Mouse (Mus musculus): ENCODE results near the gene Steap2. TPM values are rescaled to one million over a fixed set of nuclear protein-coding genes. Genes with fewer than 3 reads are reported as not detected.
"Not testable (repeated sequence)": the region's sequence is repeated elsewhere in the genome, so short reads cannot be mapped to it uniquely, and the experiment has no call there.

Gene Steap2
- polyA plus RNA-seq, 1 experiment from 2014 or later, result 187 TPM

DNA sequence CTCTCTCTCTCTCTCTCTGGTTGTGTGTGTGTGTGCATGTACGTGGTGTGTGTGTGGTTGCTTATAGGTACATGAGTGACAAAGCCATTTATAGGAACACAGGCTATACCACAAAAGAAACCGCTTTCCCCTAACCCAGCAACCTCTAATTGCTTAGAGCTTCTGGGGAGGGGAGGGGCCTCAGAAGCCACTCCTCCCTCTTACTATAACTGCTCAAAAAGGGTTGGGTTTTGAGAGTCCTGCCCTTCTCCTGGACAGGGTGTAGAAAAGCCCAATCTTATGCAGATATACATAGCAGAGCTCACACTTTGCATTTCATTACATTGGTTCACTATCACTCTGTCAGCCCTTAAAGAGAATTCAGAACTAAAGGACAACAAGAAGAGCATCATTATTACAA lies 6.0 kb upstream of the Steap2 start:
- ChIA-PET POLR2A (no interaction called here), CTCF (interaction anchor here (1.8 to 2.4 kb wide), 2 partner anchors 11 to 16 kb away, joined by 7 read pairs; no protein-coding TSS in a partner anchor)
- ATAC-seq (no peak), DNase-seq (ENCODE audit: low read depth, low spot score) (no peak)
- no peaks in the 10 kb centered on the region for H3K27me3 ChIP-seq
- TF ChIP-seq CTCF (IDR thresholded peaks at IDR 0.05), result no peak
- in situ Hi-C loops (cut with MboI; ENCODE audit: low pct_unique_long_range_greater_than_20kb), result no loop called here

- ATAC-seq (no peak), DNase-seq (ENCODE audit: low read depth, low spot score) (no peak)
- in situ Hi-C loops (cut with MboI; ENCODE audit: low pct_unique_long_range_greater_than_20kb), result no loop called here
- POLR2A ChIA-PET, result no interaction called here
- no peak for TF ChIP-seq CTCF (IDR thresholded peaks at IDR 0.05)
- CTCF ChIA-PET, result interaction anchor here (1.6 to 2.4 kb wide), 4 partner anchors 9 to 18 kb away, joined by 3 to 7 read pairs (median 7); no protein-coding TSS in a partner anchor
- no peaks in the 10 kb centered on the region for H3K27me3 ChIP-seq
Measured at GRCm38 (mm10) chr5:5698830-5699229, 4.5 kb upstream of the Steap2 start.

DNA sequence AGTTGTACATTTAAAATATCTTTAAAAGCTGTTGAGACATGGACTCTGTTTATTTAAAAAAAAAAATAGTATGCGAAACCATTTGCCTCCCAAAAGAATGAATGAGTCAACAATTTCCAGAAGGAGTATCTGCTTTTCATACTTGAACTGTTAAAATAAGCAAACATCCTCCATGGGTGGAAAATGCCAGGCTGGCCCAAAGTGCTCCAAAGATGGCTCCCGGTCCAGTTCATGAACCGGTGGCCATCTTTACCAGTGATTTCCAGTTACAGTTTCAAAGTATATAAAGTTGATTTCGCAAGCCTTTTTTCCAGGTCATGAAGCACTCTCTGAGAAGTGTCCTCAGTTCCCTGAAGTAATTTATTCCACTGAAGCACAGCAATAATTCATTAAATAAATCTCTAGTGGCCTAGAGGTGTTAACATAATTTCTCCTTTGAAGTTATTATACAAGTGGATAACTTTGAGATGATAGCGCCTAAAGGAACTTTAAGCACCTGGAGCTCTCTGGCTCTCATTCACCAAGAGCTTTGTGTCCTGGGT lies 1.1 kb upstream of the Steap2 start:
- POLR2A ChIA-PET, result interaction anchor here (0.7 to 4.0 kb wide), 6 partner anchors 10 to 54 kb away, joined by 3 to 22 read pairs (median 4); partner anchors contain the start of gene Steap1
- in situ Hi-C loops (cut with MboI; ENCODE audit: low pct_unique_long_range_greater_than_20kb), result no loop called here
- CTCF ChIA-PET, result interaction anchor here (0.7 to 2.4 kb wide), 7 partner anchors 9 to 36 kb away, joined by 3 to 9 read pairs (median 3); no protein-coding TSS in a partner anchor
- TF ChIP-seq CTCF (IDR thresholded peaks at IDR 0.05), result no peak
- ATAC-seq (peak; percentile 8), DNase-seq (ENCODE audit: low read depth, low spot score) (peak; percentile 24)
- H3K27me3 ChIP-seq, result no peaks in the 10 kb centered on the region

DNA sequence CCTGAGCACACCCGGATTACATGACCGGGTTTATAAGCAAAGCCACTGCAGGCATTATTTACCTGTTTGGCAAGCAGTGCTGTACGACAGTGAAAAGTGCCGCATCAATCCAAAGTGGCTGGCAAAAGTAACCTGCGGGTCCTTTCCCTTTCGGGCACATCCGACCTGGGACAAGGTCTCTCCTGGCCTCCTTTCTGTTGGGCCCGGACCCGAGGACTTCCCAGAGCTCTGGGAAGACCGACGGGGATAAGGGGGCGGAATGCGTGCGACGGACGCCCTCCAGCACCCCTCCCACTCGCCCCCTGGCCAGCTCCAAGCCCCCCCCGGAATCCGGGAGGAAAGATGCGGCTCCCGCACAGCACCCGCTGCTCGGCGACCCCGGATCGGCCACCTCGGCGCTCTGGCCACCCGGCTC lies 830 bp downstream of the Steap2 start:
- DNase-seq (ENCODE audit: low read depth, low spot score) (no peak), ATAC-seq (peak; percentile 14)
- CTCF ChIA-PET, result interaction anchor here (0.8 to 11.2 kb wide), 5 partner anchors 13 to 56 kb away, joined by 3 to 65 read pairs (median 4); partner anchors contain the start of gene Steap1
- POLR2A ChIA-PET, result interaction anchor here (0.7 to 4.0 kb wide), 5 partner anchors 11 to 56 kb away, joined by 3 to 22 read pairs (median 3); partner anchors contain the start of gene Steap1
- no peak for TF ChIP-seq CTCF (IDR thresholded peaks at IDR 0.05)
- no peaks in the 10 kb centered on the region for H3K27me3 ChIP-seq
- in situ Hi-C loops (cut with MboI; ENCODE audit: low pct_unique_long_range_greater_than_20kb), result loop anchor here (5.0 kb wide), 1 partner anchor 181 kb away; the partner anchor contains the start of gene Cldn12

DNA sequence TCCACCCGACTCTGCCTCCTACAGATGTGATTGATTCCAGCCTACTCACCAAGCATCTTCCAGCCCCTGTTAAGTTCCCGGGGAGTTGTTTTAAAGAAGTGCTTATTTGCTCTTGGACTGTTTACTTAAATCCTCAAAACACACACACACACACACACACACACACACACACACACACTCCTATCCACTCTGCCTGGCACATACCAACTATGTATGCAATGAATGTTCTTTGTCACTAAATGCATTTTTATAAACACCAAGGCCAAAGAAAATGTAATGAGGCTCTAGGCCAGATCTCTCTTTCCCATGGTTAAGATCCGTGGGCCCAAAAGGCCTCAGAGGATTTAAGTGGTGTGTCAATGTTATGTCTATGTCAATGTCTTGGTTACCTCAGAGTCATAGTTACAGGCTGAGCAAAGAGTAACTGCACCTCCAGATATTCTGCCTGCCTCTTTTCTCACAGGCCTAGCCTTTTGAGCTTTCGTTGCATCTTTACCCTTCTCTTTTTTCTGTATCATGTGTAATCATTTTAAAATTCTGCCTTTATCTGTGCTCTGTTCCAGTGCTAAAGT lies 2.1 kb downstream of the Steap2 start:
- H3K27me3 ChIP-seq, result no peaks in the 10 kb centered on the region
- ChIA-PET POLR2A (interaction anchor here (0.6 to 4.0 kb wide), 4 partner anchors 50 to 1667 kb away, joined by 3 to 22 read pairs (median 3); partner anchors contain the start of gene Steap1), CTCF (interaction anchor here (0.8 to 11.2 kb wide), 3 partner anchors 38 to 57 kb away, joined by 3 to 65 read pairs (median 4); partner anchors contain the start of gene Steap1)
- DNase-seq (ENCODE audit: low read depth, low spot score) (no peak), ATAC-seq (no peak)
- no peak for TF ChIP-seq CTCF (IDR thresholded peaks at IDR 0.05)
- in situ Hi-C loops (cut with MboI; ENCODE audit: low pct_unique_long_range_greater_than_20kb), result loop anchor here (5.0 kb wide), 1 partner anchor 180 kb away; the partner anchor contains the start of gene Cldn12

DNA sequence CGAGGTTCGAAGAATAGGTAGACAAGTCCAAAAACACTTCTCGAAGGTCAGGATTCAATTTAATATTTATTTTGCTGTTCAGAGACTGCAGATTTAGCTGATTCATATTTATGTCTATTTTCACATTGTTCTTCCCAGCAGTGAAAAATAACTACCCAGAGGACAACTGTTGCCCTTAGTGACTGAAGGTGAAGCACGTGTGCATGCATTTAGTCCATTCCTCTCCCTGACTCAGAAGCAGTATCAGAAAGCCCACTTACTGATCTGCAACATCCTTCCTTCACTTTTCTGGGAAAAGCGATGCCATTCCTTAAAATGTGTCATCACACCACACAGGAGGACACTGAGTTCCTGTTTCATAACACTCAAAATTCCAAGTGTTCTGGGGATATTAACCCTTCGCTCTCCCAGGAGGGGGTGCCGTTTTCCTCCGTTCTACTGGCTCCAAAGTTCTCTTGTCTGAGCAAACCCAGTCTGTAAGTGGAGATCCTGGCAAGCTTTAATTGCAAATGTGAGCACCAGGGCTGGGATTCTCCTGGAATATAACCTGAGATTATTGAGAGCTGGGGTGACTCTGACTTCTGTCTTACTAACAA lies 5.3 kb downstream of the Steap2 start:
- no peak for DNase-seq (ENCODE audit: low read depth, low spot score)
- CTCF ChIA-PET, result interaction anchor here (0.9 to 11.2 kb wide), 9 partner anchors 9 to 194 kb away, joined by 3 to 65 read pairs (median 4); partner anchors contain the start of gene Steap1
- no peak for TF ChIP-seq CTCF (IDR thresholded peaks at IDR 0.05)
- POLR2A ChIA-PET, result interaction anchor here (0.9 to 1.9 kb wide), 4 partner anchors 16 to 60 kb away, joined by 3 to 8 read pairs (median 8); partner anchors contain the start of gene Steap1
- no peaks in the 10 kb centered on the region for H3K27me3 ChIP-seq
- no peak for ATAC-seq
- in situ Hi-C loops (cut with MboI; ENCODE audit: low pct_unique_long_range_greater_than_20kb), result no loop called here

GRCm38 (mm10) chr5:5688228-5688627 lies 6.2 kb downstream of the Steap2 start:
- in situ Hi-C loops (cut with MboI; ENCODE audit: low pct_unique_long_range_greater_than_20kb), result no loop called here

DNA sequence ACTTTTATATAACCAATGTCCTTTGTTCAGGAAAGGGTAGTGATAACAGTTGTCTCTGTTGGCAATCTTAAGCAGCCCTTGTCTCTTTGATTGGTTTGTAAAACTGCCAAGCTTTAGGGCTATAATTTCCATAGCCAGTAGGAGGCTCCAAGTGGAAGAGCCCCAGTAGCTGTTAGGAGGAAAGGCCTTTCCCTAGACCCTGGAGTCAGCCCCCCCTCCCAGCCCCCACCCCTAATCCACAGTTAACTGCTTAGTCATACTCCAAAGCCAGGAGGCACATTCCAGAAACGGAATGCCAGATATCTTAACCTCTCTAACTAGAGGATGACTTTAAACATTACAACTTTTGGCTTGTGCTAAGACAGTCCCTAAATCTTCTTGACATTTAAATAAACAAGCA lies 7.4 kb downstream of the Steap2 start:
- TF ChIP-seq CTCF (IDR thresholded peaks at IDR 0.05), result peak; percentile 64
- in situ Hi-C loops (cut with MboI; ENCODE audit: low pct_unique_long_range_greater_than_20kb), result no loop called here
- peak; percentile 77 for ATAC-seq
- H3K27me3 ChIP-seq, result no peaks in the 10 kb centered on the region
- DNase-seq (ENCODE audit: low read depth, low spot score), result no peak
- ChIA-PET POLR2A (no interaction called here), CTCF (interaction anchor here (1.6 to 11.2 kb wide), 2 partner anchors 24 to 63 kb away, joined by 4 to 65 read pairs; partner anchors contain the start of gene Steap1)

More at GRCm38 (mm10) chr5:5688228-5688627, 6.2 kb downstream of the Steap2 start:
- H3K27me3 ChIP-seq, result no peaks in the 10 kb centered on the region
- POLR2A ChIA-PET, result interaction anchor here (0.6 to 1.4 kb wide), 4 partner anchors 16 to 131 kb away, joined by 3 to 8 read pairs (median 3); partner anchors contain the start of gene Steap1
- no peak for DNase-seq (ENCODE audit: low read depth, low spot score)
- TF ChIP-seq CTCF (IDR thresholded peaks at IDR 0.05), result no peak
- CTCF ChIA-PET, result interaction anchor here (0.9 to 11.2 kb wide), 6 partner anchors 8 to 193 kb away, joined by 3 to 65 read pairs (median 4); partner anchors contain the start of gene Steap1
- no peak for ATAC-seq

DNA sequence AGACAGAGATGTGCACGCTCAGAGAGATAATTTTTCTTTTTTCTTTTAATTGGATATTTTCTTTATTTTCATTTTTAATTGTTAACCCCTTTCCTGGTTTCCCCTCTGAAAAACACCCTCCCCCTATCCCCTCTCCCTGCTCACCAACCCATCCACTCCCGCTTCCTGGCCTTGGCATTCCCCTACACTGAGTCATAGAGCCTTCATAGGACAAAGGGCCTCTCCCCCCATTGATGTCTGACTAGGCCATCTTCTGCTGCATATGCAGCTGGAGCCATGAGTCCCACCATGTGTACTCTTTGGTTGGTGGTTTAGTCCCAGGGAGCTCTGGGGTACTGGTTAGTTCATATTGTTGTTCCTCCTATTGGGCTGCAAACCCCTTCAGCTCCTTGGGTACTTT lies 9.4 kb downstream of the Steap2 start:
- in situ Hi-C loops (cut with MboI; ENCODE audit: low pct_unique_long_range_greater_than_20kb); DNase-seq (ENCODE audit: low read depth, low spot score): not testable (repeated sequence)
- POLR2A ChIA-PET, result interaction anchor here (0.9 to 1.0 kb wide), 2 partner anchors 10 to 26 kb away, joined by 3 read pairs; partner anchors contain the start of gene Steap2

GRCm38 (mm10) chr5:5683292-5683691 lies 11.1 kb downstream of the Steap2 start:
- TF ChIP-seq CTCF (IDR thresholded peaks at IDR 0.05), result no peak
- ChIA-PET POLR2A (no interaction called here), CTCF (interaction anchor here (1.0 to 11.2 kb wide), 2 partner anchors 19 to 66 kb away, joined by 3 to 65 read pairs; partner anchors contain the start of genes Cfap69 and Steap1)
- ATAC-seq, result no peak
- in situ Hi-C loops (cut with MboI; ENCODE audit: low pct_unique_long_range_greater_than_20kb), result no loop called here
- DNase-seq (ENCODE audit: low read depth, low spot score), result no peak
- no peaks in the 10 kb centered on the region for H3K27me3 ChIP-seq

More for the DNA sequence above, 9.4 kb downstream of the Steap2 start:
- CTCF ChIA-PET, result interaction anchor here (1.0 to 11.2 kb wide), 3 partner anchors 65 to 178 kb away, joined by 3 to 65 read pairs (median 4); partner anchors contain the start of gene Steap1
- not testable (repeated sequence) for ATAC-seq, H3K27me3 ChIP-seq

Measured in Patski (cell line).